Mouse (Mus musculus) megakaryocyte progenitor cell, adult 5-6 weeks (primary cell): ENCODE results near the gene Shoc2. TPM values are rescaled to one million over a fixed set of nuclear protein-coding genes. Genes with fewer than 3 reads are reported as not detected.

ENCODE experiments used
- ATAC-seq: replicated peaks from 2 replicates; pipeline ENCODE4 v1.8.0; 2016; ENCODE audit warnings: mild to moderate bottlenecking, moderate TSS enrichment, inconsistent platforms; ENCODE audit not compliant: poor library complexity
- total RNA-seq, 2 experiments: library from RNA; stranded (forward) in 1 of 2; stranded (reverse) in 1 of 2; fragments of 157-497, 149-512 nt in 1 of 2; fragments of 200-1000 nt in 1 of 2; gene quantifications; 2 replicates each; pipeline versions ENCODE4 v1.2.3 to v1.2.4; 2015 to 2017

The Shoc2 gene
- total RNA-seq, 2 experiments from 2014 or later: 43.3 to 47.0 TPM

DNA sequence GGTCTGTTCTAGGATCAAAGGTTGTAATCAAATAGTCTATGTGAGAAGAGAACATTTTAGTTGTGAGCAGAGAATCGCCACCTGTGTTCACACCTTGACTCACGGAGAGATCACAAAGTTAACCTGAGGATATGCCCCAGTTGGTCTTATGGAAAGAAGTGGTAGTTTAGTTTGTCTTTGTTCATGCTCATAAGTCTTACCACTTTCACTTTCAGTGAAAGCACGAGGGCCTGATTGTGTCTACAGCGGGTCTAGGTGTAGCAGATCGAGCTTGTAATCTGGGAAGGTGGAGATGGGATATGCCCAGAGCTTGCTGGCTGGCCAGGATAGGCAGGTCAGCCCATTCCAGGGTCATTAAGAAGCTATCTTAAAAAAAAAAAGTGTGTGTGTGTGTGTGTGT lies 70.9 kb downstream of the Shoc2 start:
- no peak for ATAC-seq

GRCm38 (mm10) chr19:54015503-54015902 lies 71.4 kb downstream of the Shoc2 start:
- no peak for ATAC-seq

GRCm38 (mm10) chr19:54035100-54035499 lies 91.0 kb downstream of the Shoc2 start:
- ATAC-seq: no peak

DNA sequence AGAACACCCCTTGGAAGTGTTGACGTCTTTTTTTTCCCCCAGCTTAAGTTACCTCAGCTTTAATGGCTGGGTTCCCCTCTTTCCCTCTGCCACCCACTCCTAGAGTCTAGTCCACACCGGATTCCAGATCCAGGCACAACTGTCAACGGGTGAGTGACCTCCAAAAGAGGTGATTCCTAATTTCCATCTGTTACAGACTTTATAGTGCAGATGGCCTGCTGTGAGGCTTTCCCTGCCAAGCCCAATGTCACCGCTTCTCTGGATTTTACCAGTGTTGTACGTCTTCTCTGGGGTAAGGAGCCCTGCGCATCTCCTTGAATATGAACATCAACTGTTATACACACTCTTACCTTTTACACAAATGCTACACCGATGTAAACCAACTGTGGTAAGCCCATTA lies 95.3 kb downstream of the Shoc2 start:
- no peak for ATAC-seq

DNA sequence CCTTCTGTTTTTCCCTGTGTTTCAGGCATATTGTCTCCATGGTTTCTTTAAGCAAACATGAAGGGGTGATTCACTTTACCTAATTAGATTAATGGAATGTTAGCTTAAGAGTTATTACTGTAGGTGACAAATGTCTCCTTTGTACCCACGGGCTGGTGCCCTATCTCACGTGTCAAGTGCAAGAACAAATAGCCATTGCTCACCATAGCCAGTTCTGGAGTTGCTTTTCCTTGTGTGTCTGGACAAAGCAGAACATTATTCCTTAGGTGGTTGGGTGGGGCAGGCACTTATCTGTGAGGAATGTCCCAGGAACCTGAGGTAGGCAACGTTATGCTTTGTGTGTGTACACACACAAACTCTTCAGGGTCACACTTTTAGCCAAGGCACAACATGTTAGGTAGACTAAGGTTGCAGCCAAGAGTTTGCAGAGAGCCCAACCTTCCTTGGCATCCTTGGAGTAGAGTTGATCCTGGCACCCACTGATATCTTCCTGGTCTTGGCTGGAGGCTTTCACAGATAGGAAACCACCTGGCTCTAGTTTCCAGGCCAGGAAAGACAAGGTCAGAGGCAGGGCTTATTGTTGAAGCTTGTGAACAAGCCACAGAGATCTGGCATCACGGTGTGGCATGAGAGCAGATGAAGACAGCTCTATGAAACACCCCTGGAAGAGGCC lies 96.4 kb downstream of the Shoc2 start:
- ATAC-seq: no peak

DNA sequence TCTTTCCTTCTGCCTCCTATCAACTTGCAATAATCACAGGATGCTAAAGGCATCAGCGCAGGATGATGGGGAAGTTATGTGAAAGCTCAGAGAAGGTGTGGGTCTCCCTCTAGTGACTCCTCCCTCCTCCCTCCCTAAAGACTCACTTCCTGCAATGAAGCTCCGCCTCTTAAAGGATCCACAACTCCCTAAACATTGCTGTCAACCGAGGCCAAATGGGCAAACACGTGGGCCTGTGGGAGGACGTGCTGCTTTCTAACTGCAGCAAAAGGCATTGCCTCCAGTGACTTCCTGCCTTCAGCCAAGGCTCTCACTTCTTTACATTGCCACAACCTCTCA lies 96.9 kb downstream of the Shoc2 start:
- ATAC-seq: peak; percentile 63

- no peak for ATAC-seq
Measured at GRCm38 (mm10) chr19:54043851-54044250, 99.7 kb downstream of the Shoc2 start, which contains the start of gene Adra2a. Adra2a (plus strand) TSS chr19:54044151.

- peak; percentile 40 for ATAC-seq
Measured at GRCm38 (mm10) chr19:54044507-54045371, 100.6 kb downstream of the Shoc2 start.

- no peak for ATAC-seq
Measured at GRCm38 (mm10) chr19:54045412-54045811, 101.3 kb downstream of the Shoc2 start.

GRCm38 (mm10) chr19:54045931-54046683 lies 102.0 kb downstream of the Shoc2 start:
- ATAC-seq: no peak; the same call in 1 of the 2 replicates

DNA sequence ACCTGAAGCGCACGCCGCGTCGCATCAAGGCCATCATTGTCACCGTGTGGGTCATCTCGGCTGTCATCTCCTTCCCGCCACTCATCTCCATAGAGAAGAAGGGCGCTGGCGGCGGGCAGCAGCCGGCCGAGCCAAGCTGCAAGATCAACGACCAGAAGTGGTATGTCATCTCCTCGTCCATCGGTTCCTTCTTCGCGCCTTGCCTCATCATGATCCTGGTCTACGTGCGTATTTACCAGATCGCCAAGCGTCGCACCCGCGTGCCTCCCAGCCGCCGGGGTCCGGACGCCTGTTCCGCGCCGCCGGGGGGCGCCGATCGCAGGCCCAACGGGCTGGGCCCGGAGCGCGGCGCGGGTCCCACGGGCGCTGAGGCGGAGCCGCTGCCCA lies 102.6 kb downstream of the Shoc2 start:
- ATAC-seq: no peak

DNA sequence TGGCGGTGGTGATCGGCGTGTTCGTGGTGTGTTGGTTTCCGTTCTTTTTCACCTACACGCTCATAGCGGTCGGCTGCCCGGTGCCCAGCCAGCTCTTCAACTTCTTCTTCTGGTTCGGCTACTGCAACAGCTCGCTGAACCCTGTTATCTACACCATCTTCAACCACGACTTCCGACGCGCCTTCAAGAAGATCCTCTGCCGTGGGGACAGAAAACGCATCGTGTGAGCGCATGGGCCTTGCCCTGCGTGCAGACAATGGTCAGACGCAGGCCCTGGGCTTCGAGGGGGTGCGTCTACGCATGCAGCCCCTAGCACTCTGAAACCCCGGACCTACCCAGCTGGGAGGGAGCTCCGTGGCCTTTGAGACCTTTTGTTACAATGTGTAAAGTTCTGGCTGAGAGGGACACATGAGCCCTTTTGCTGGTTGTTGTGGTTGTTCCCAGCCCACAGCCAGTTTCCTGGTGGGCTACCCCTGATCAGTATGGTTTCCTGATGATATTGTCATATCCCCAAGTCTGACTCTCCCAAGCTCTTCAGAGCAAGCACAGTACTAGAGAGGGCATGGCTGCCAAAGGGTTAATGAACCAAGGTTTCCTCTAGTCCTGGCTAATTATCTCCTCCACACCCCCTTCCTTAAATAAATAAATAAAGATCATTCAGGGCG lies 103.4 kb downstream of the Shoc2 start:
- ATAC-seq: peak; percentile 62

DNA sequence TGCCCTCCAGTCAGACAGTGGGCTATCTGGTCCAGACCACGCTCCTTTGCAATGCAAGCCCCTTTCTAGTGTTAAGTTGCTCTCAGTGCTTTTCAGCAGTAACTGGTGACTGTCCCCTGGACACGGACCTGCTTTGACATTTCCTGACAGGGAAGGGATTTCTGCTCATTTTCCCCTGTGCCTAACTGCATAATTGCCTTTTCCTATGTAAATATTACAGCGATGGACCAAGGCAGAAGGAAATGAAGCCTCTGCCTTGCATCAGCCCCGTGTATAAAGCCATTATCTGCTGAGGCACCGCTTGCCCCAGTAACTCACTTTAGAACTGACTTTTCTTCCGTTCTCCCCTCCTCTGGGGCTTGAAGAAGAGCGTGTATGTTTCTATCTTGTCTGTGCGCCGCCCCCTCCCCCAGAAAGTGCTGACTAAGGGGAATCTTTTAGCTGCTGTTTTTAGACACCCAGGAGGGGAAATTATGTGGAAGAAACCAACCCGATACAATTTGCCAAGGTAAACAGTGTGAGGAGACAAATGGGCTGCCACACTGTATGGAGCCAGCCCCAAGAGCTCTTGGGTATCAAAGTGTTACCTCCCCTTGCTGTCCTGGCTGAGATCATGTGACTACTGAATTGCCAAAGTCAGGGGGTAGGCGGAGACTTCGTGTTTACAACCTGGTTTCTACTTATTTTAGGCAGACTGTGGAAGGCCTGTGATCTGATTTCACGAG lies 104.2 kb downstream of the Shoc2 start:
- no peak for ATAC-seq

GRCm38 (mm10) chr19:54051651-54052050 lies 107.5 kb downstream of the Shoc2 start:
- no peak for ATAC-seq

DNA sequence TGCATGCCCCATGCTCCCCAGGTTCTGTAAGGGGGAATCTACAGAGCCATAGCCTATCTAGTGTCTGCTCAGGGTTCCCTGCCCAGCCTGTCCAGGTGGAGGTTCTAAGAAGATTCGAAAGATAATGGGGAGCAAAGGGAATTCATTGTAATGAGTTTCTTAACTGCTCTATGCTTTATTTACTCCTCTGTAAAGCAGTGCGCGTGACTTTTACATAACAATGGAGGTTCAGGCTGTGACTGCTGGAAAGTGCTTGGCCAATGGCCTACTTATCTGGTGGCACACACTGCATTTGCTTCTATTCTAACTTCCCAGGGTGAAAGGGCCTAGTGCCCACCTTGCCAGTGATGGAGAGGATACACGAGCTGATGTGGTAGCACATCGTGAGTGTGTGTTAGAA lies 111.7 kb downstream of the Shoc2 start:
- no peak for ATAC-seq

DNA sequence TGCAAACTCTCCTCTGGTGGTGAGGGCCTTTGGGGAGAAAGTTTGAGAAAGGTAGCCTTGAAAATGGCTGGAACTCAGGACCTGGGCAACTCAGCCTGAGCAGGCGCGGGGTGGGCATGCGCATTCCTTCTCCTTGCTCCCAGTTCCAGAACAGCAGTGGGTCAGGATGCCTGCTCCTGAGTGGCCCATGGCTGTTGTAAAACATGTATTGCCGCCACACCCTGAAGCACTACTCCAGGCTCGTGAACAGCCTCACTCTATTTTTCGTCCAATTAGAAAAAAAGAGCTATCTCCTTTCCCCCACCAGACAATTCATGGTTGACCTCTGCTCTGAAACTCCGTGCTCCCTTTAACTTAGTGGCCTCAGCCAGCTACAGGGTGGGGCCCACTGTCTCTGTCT lies 124.3 kb downstream of the Shoc2 start:
- no peak for ATAC-seq

GRCm38 (mm10) chr19:54070521-54070920 lies 126.4 kb downstream of the Shoc2 start:
- no peak for ATAC-seq

DNA sequence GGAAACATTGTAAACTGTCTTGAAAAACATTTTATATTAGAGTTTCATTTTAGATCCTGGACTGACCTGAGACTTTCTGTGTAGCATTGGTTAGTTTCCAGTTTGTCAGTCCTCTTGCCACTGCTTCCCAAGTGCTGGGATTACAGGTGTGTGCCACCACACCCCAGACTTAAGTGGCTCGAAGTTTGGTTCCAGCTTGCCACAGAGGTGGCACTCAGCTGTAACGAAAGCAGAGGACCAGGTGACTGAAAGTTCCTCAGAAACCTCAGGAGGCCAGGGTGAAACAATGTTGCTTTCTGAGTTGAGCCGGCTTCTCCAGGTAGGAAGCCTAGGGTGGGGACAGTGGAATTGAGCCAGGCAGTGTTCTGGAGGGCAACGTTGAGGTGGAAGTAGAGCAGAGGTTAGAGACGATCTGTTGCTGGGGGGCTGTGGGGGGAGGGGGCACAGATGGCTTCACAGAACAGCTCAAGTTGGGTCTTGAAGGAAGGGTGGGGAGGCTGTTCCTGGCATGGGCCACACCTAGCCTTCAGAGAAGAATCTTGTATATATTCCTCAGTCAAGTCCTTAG lies 128.2 kb downstream of the Shoc2 start:
- ATAC-seq: no peak

DNA sequence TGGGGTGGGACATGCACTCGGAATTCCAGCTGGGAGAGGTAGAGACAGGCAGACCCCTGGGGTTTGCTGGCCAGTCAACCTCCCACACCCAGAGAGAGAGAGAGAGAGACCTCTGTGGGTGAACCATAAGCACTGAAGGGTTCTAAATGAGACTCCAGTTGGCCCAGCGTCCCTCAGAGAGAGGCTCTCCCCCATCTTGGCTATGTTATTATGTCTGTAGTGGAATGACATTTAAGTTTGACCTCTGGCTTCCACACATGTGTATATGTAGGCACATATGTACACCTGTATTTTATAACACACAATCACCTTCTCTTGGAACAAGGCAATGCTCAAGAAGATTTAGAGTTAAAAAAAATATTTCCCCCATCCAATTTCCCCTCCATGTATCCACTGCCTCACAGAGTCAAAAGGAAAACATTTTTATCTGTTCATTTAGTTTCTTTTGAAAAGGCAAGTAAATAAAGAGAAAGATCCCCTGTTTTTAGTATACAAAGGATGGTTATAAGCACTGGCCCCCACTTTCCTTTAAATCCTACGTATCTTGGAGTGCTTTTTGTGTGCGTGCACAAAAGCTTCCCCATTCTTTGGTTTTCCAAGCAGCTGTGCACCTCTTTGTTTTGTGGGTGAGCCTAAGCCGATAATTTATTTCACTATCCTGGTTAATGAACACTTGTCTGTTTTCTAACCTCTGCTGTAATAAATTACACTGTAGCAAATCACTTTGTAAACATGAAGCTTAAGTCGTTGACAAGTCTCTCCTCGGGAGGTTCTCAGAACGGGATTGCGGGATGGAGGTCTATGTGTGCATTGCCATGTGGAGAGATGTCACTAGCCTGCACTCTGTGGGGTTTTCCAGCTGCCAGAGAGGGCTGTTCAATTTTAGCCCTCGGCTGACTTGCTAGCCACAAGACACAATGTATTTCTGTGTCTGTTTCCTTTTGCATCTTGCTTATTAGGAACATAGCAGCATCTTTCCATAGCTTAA lies 132.6 kb downstream of the Shoc2 start:
- no peak for ATAC-seq
